Mouse (Mus musculus) small intestine, adult 2 months (tissue): ENCODE data around the gene Vps37b.

Experiments
- CTCF ChIP-seq: fragments of 200-500 bp; IDR thresholded peaks from 2 replicates; pipeline ENCODE4 v1.5.1; 2012; ENCODE audit warnings: low read depth, mild to moderate bottlenecking, control low read depth, inconsistent platforms, low read length, moderate library complexity, mixed read lengths; ENCODE audit not compliant: insufficient replicate concordance, insufficient read length; ENCODE audit errors: extremely low read depth
- POLR2A ChIP-seq: fragments of 200-500 bp; IDR thresholded peaks from 2 replicates; pipeline ENCODE4 v1.6.1; 2012; ENCODE audit warnings: low read depth, mild to moderate bottlenecking, control low read depth, inconsistent platforms, low read length, moderate library complexity

DNA sequence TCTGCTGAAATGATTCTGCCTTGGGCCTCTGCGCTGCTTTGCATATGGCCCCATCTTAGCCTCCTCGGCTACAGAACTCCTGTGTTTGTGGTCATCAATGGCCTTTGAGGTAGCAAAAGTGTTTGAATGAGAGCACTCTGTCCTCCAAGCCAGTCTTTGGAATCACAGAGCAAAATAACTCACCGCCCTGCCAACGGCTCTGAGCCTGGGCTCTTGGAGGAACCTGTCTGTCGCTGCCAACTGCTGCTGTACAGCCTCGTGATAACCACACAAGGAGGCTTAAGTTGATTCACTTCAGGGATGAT, 50.9 kb downstream of the Vps37b start:
- TF ChIP-seq POLR2A (no peak), CTCF (no peak)
